Mouse (Mus musculus) liver, embryonic 11.5 days (tissue): ENCODE measurements at regions not wholly inside any gene's neighbourhood (a gene's known extent, or its start where the extent isn't known, plus 50 kb on each side); places are given as distances from the start of the nearest gene placed in this dataset.

Source experiments
- ATAC-seq: fragments of 200-750 bp; cut with Nextera tagmentation; replicated peaks from 2 replicates; pipeline ENCODE4 v1.8.0; 2017; ENCODE audit warnings: moderate number of reproducible peaks, mild to moderate bottlenecking, moderate TSS enrichment, moderate library complexity; ENCODE audit not compliant: low FRiP score
- DNase-seq: peaks from one replicate; pipeline ENCODE4 v3.0.0-alpha.2; 2017; ENCODE audit warnings: low spot score
- H3K27ac ChIP-seq: fragments of 300-500 bp; sonication (generic); 2 replicates; pipeline ENCODE4 v1.5.1; 2014; ENCODE audit warnings: mild to moderate bottlenecking, low read depth, low read length, control low read depth
- H3K27me3 ChIP-seq: fragments of 300-500 bp; sonication (generic); replicated peaks from 2 replicates; pipeline ENCODE4 v1.6.1; 2014; ENCODE audit warnings: low read length, mixed read lengths; ENCODE audit not compliant: control insufficient read depth, insufficient read depth
- H3K36me3 ChIP-seq: fragments of 300-500 bp; sonication (generic); 2 replicates; pipeline ENCODE4 v1.6.1; 2014; ENCODE audit warnings: mild to moderate bottlenecking, low read length, moderate library complexity, mixed read lengths; ENCODE audit not compliant: control insufficient read depth, insufficient read depth
- H3K4me1 ChIP-seq: fragments of 300-500 bp; sonication (generic); replicated peaks from 2 replicates; pipeline ENCODE4 v1.6.1; 2014; ENCODE audit warnings: low read length, mixed read lengths; ENCODE audit not compliant: control insufficient read depth, insufficient read depth
- H3K4me2 ChIP-seq: fragments of 300-500 bp; sonication (generic); 2 replicates; pipeline ENCODE4 v1.6.1; 2014; ENCODE audit warnings: mild to moderate bottlenecking, control low read depth, moderate library complexity
- H3K4me3 ChIP-seq: fragments of 300-500 bp; sonication (generic); 2 replicates; pipeline ENCODE4 v1.5.1; 2014; ENCODE audit warnings: low read depth, low read length, control low read depth
- H3K9ac ChIP-seq: fragments of 300-500 bp; sonication (generic); 2 replicates; pipeline ENCODE4 v1.6.1; 2014; ENCODE audit warnings: low read depth, low read length, control low read depth
- H3K9me3 ChIP-seq: fragments of 300-500 bp; sonication (generic); 2 replicates; pipeline ENCODE4 v1.6.1; 2016; ENCODE audit warnings: low read length, inconsistent platforms, mixed read lengths; ENCODE audit not compliant: control insufficient read depth
- WGBS: fragments of 180-500 bp; shearing (Covaris S2); extraction: QIAGEN DNeasy Blood & Tissue Kit; methylation state at CpG from one replicate; pipeline ENCODE4 v1.1.7; 2014; 5-methylcytosine and 5-hydroxymethylcytosine counted together

DNA sequence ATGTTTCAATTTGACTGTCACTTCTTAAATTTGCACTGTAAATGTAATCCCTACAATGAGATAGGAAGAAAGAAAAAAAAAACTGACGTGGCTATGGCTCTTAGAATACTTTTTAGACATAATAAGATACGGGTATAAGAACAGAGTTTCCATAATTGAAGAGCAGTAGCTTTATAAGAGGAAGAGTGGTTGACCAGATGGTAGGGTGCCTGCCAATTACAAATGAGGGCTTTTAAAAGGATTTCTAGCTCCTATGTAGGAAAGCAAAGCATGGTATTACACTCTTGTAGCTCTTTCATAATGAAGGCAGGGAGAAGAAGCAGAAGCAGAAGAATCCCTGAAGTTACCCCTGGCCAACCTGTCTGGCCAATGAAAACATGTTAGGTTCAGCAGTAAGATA is 239.7 kb upstream of the Car10 start:
- Histone ChIP-seq H3K27ac (no peak overlapping the region), H3K4me3 (no peak overlapping the region), H3K9ac (no peak overlapping the region), H3K27me3 (no peaks in the 10 kb centered on the region), H3K9me3 (no peaks in the 10 kb centered on the region), H3K4me2 (no peak overlapping the region), H3K4me1 (no peaks in the 10 kb centered on the region), H3K36me3 (no peaks in the 10 kb centered on the region)
- ATAC-seq, result no peak
- no peak for DNase-seq
- WGBS, result 67% methylated on average over 2 of the region's 2 CpGs

DNA sequence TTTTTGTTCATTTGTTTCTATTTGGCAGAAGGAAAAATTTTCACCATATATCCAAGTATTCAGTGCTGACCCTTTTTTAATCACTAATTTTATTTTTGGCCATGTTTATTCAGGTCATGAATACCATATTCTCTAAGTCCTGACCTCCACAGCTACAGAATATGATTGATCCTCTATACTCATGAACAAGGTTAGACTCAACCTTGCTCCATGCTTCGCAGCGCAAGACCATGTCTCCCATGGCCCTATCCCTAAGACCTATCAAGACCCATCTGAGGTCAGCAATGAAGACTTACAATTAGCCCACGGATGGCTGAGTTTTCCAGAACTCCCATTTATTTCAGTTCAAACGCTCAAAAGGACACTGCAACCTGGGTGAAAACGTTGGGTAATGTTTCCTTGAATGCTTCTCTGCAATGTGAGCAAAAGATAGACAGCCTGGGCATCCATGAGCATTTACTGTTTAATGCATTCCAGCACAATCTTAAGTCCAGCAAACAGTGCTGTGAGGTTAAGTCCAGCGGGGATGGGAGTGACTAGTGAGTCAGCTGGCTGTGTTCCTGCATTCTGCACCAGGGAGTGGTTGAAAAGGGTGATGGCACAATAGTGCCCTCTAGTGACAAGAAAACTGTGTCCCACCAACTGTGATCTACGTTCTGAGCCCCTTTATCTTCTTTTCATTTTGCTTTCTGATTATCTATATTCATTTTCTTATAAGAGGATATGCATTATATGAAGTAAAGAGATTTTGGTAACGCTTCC is 208.0 kb upstream of the Car10 start:
- Histone ChIP-seq H3K4me2 (no peak overlapping the region), H3K9me3 (no peaks in the 10 kb centered on the region), H3K9ac (no peak overlapping the region), H3K27ac (no peak overlapping the region), H3K4me1 (no peaks in the 10 kb centered on the region), H3K27me3 (no peaks in the 10 kb centered on the region), H3K4me3 (no peak overlapping the region), H3K36me3 (no peaks in the 10 kb centered on the region)
- DNase-seq, result no peak
- WGBS, result 53% methylated on average over 8 of the region's 8 CpGs
- ATAC-seq, result 0 out of 2 replicates have a peak, but pooled peaks have one; percentile 36

DNA sequence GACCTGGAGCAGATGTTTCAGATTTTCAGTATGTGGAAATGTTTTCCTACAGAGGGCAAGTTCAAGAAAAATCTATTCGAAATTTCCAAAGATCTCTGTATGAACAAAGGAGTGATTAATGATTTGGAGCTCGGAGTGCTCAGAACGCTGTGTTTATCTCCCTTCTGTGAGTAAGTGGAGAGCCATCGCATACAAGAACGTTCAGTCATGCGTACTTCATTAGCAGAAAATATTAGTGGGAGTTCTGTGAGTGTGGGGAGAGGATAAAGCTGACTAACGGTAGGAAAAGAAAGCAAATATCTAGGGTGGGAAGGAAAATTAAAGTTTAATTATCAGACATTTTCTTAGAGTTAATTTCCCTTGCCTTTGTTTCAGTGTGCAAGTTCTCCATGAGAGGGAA is 198.5 kb upstream of the Car10 start:
- H3K4me2 ChIP-seq, result no peak overlapping the region
- H3K9ac ChIP-seq, result no peak overlapping the region
- DNase-seq (no peak), ATAC-seq (no peak)
- no peak overlapping the region for H3K27ac ChIP-seq
- no peaks in the 10 kb centered on the region for H3K27me3 ChIP-seq
- no peaks in the 10 kb centered on the region for H3K9me3 ChIP-seq
- H3K36me3 ChIP-seq, result no peaks in the 10 kb centered on the region
- WGBS, result 71% methylated on average over 7 of the region's 7 CpGs
- no peak overlapping the region for H3K4me3 ChIP-seq
- no peaks in the 10 kb centered on the region for H3K4me1 ChIP-seq
